Mouse (Mus musculus): ENCODE measurements around the gene Gm28038.

DNA sequence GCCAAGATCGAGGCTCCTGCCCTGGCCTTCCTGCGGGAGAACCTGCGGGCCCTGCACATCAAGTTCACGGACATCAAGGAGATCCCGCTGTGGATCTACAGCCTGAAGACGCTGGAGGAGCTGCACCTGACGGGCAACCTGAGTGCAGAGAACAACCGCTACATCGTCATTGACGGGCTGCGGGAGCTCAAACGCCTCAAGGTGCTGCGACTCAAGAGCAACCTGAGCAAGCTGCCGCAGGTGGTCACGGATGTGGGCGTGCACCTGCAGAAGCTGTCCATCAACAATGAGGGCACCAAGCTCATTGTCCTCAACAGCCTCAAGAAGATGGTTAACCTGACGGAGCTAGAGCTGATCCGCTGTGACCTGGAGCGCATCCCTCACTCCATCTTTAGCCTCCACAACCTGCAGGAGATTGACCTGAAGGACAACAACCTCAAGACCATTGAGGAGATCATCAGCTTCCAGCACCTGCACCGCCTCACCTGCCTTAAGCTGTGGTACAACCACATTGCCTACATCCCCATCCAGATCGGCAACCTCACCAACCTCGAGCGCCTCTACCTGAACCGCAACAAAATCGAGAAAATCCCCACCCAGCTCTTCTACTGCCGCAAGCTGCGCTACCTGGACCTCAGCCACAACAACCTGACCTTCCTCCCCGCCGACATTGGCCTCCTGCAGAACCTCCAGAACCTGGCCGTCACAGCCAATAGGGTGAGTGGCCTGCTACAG lies 24.1 kb upstream of the Gm28038 start:
- TF ChIP-seq CTCF (IDR thresholded peaks at IDR 0.05; ENCODE audit: borderline replicate concordance, extremely low read depth, insufficient read depth, insufficient read length) (no peak), POLR2A (IDR thresholded peaks at IDR 0.05; ENCODE audit: borderline replicate concordance, extremely low read depth, insufficient read depth, insufficient read length, poor library complexity, severe bottlenecking) (no peak)
